Mouse (Mus musculus) liver, embryonic 13.5 days (tissue): ENCODE results near the gene E2f4. TPM values are rescaled to one million over a fixed set of nuclear protein-coding genes. Genes with fewer than 3 reads are reported as not detected.
A peak's percentile ranks its signal among the peaks of the same experiment; 100 is the strongest.

ENCODE experiments used
- ATAC-seq: fragments of 200-750 bp; cut with Nextera tagmentation; 2 replicates; pipeline ENCODE4 v1.8.0; 2017; ENCODE audit warnings: low read depth, mild to moderate bottlenecking, moderate number of reproducible peaks, moderate library complexity
- DNase-seq: peaks from one replicate; pipeline ENCODE4 v3.0.0; 2022
- H3K27ac ChIP-seq: fragments of 300-500 bp; sonication (generic); 2 replicates; pipeline ENCODE4 v1.5.1; 2015; ENCODE audit warnings: moderate library complexity, mild to moderate bottlenecking, inconsistent platforms
- H3K27me3 ChIP-seq: fragments of 300-500 bp; sonication (generic); 2 replicates; pipeline ENCODE4 v1.6.1; 2015; ENCODE audit warnings: mild to moderate bottlenecking, inconsistent platforms
- H3K36me3 ChIP-seq: fragments of 300-500 bp; sonication (generic); 2 replicates; pipeline ENCODE4 v1.6.1; 2015; ENCODE audit warnings: mild to moderate bottlenecking, inconsistent platforms
- H3K4me1 ChIP-seq: fragments of 300-500 bp; sonication (generic); replicated peaks from 2 replicates; pipeline ENCODE4 v1.6.1; 2015; ENCODE audit warnings: inconsistent platforms
- H3K4me2 ChIP-seq: fragments of 300-500 bp; sonication (generic); 2 replicates; pipeline ENCODE4 v1.6.1; 2015; ENCODE audit warnings: inconsistent platforms, mild to moderate bottlenecking, moderate library complexity
- H3K4me3 ChIP-seq: fragments of 300-500 bp; sonication (generic); replicated peaks from 2 replicates; pipeline ENCODE4 v1.5.1; 2015; ENCODE audit warnings: mild to moderate bottlenecking, inconsistent platforms
- H3K9ac ChIP-seq: fragments of 300-500 bp; sonication (generic); 2 replicates; pipeline ENCODE4 v1.6.1; 2015; ENCODE audit warnings: mild to moderate bottlenecking, inconsistent platforms
- H3K9me3 ChIP-seq: fragments of 300-500 bp; sonication (generic); replicated peaks from 2 replicates; pipeline ENCODE4 v1.6.1; 2016; ENCODE audit warnings: inconsistent platforms
- WGBS: fragments of 180-500 bp; shearing (Covaris S2); methylation state at CpG from one replicate; pipeline ENCODE4 v1.1.7; 2015; ENCODE audit not compliant: insufficient replicate concordance; 5-methylcytosine and 5-hydroxymethylcytosine counted together
- polyA plus RNA-seq: library from polyadenylated mRNA; unstranded; fragments of >200 nt; fragmentation: Nextera tagmentation; extraction: Ambion mirVana; gene quantifications from 2 replicates; pipeline ENCODE4 v1.2.1, GENCODE M21; 2015

E2f4 gene
- polyA plus RNA-seq, 1 experiment from 2014 or later = 187 TPM

- no peak overlapping the region for H3K27ac ChIP-seq
- DNase-seq (no peak), ATAC-seq (no peak)
- 90% methylated on average over 10 of the region's 10 CpGs for WGBS
- peaks cover 60% of the 10 kb centered on the region for H3K4me1 ChIP-seq
- no peak overlapping the region for H3K4me2 ChIP-seq
- peaks cover 97% of the 10 kb centered on the region for H3K36me3 ChIP-seq
- no peaks in the 10 kb centered on the region for H3K9me3 ChIP-seq
- H3K9ac ChIP-seq = no peak overlapping the region
- no peak overlapping the region for H3K4me3 ChIP-seq
- H3K27me3 ChIP-seq = no peaks in the 10 kb centered on the region
Measured at GRCm38 (mm10) chr8:105308428-105308827, 11.0 kb downstream of the E2f4 start.

- H3K27me3 ChIP-seq = no peaks in the 10 kb centered on the region
- no peak overlapping the region for H3K4me3 ChIP-seq
- H3K4me2 ChIP-seq = no peak overlapping the region
- peaks cover 97% of the 10 kb centered on the region for H3K36me3 ChIP-seq
- no peak overlapping the region for H3K9ac ChIP-seq
- ATAC-seq = no peak
- H3K9me3 ChIP-seq = no peaks in the 10 kb centered on the region
- WGBS = 85% methylated on average over 15 of the region's 15 CpGs
- no peak overlapping the region for H3K27ac ChIP-seq
- no peak for DNase-seq
- peaks cover 60% of the 10 kb centered on the region for H3K4me1 ChIP-seq
Measured at GRCm38 (mm10) chr8:105309142-105309847, 11.8 kb downstream of the E2f4 start.

DNA sequence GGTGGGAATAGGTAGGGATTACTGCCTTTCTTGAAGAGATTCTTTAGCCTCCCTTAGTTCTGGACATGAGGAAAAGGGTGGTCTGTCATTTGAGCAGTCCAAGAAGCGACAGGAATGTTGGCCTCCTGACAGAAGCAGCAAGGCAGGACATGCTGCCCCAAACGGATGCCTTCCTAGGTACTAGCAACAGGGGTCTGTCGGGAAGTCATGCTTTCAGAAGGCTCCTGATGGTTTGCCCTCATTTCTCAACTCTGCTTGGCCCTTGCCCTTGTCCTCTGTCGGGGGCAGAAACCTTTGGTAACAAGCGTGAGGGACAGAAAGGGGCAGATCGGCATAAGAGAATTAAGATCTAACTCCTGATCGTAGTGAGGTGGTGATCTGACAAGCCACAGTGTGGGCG, 12.7 kb downstream of the E2f4 start:
- Histone ChIP-seq H3K27me3 (no peaks in the 10 kb centered on the region), H3K4me1 (peaks cover 60% of the 10 kb centered on the region), H3K27ac (no peak overlapping the region), H3K4me2 (no peak overlapping the region), H3K4me3 (no peak overlapping the region), H3K9ac (no peak overlapping the region), H3K36me3 (peaks cover 98% of the 10 kb centered on the region), H3K9me3 (no peaks in the 10 kb centered on the region)
- WGBS = 87% methylated on average over 8 of the region's 8 CpGs
- ATAC-seq (no peak), DNase-seq (no peak)

DNA sequence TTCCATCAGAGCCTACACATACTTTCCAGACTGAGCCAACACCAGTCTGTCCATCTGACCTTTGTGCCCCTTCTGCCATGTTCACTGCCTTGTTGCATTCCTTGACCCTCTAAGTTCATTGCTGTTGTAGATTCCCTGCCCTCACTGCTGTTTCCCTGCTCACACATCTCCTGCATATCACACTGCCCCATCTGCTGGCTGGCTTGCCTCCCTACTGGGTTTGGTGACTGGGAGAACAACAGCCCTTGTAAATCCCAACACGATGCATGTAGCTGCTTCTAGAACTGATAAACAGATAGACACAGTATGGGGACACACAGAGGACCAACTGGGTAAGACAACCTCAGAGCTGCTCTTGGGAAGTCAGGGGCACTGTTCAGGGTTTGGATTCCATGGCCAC, 14.3 kb downstream of the E2f4 start:
- peaks cover 57% of the 10 kb centered on the region for H3K4me1 ChIP-seq
- peak overlapping the region; percentile 77 for H3K27ac ChIP-seq
- no peaks in the 10 kb centered on the region for H3K9me3 ChIP-seq
- 11% methylated on average over 1 of the region's 1 CpGs for WGBS
- peak overlapping the region; percentile 11; the same call in 1 of the 2 replicates for H3K4me2 ChIP-seq
- no peak overlapping the region for H3K4me3 ChIP-seq
- H3K36me3 ChIP-seq = peaks cover 100% of the 10 kb centered on the region
- peak overlapping the region; percentile 65; the same call in 1 of the 2 replicates for H3K9ac ChIP-seq
- no peaks in the 10 kb centered on the region for H3K27me3 ChIP-seq
- peak; percentile 67 for ATAC-seq
- peak; percentile 65 for DNase-seq

DNA sequence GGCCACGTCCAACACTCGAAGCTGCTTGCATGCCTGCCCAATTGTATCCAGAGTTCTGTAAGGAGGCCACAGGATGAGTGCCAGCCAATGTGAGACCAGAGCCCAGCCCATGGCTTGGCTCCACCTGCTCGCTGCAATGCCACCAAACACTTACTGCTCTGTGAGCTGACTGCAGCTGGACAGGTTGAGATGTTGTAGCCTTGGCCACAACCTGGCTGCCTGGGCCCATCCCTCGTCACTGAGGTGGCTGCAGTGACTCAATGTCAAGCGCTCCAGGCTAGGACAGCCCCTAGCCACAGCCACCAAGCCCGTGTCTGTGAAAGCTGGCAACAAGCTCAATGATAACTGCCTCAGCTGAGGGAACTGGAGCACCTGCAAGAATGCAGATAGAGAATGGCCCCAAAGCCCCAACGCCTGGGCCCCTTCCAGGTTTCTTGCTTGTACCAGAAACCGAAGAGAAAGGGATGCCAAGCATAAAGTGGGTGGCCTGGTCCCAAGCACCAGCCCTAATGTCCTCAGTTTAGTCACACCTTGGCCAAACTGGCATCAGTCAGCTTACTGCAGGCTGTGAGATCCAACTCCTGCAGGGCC, 15.5 kb downstream of the E2f4 start:
- H3K4me2 ChIP-seq = peak overlapping the region; percentile 54
- peak overlapping the region; percentile 77 for H3K27ac ChIP-seq
- H3K4me1 ChIP-seq = peaks cover 66% of the 10 kb centered on the region
- peak overlapping the region; percentile 18; the same call in 1 of the 2 replicates for H3K4me3 ChIP-seq
- 41% methylated on average over 8 of the region's 8 CpGs for WGBS
- H3K36me3 ChIP-seq = peaks cover 99% of the 10 kb centered on the region
- no peaks in the 10 kb centered on the region for H3K27me3 ChIP-seq
- H3K9me3 ChIP-seq = no peaks in the 10 kb centered on the region
- ATAC-seq (peak; percentile 71), DNase-seq (peak; percentile 50)
- peak overlapping the region; percentile 65 for H3K9ac ChIP-seq

- Histone ChIP-seq H3K4me1 (peaks cover 74% of the 10 kb centered on the region), H3K4me2 (peak overlapping the region; percentile 54), H3K9ac (peak overlapping the region; percentile 65), H3K9me3 (no peaks in the 10 kb centered on the region), H3K36me3 (peaks cover 99% of the 10 kb centered on the region), H3K27ac (peak overlapping the region; percentile 77), H3K27me3 (no peaks in the 10 kb centered on the region), H3K4me3 (peak overlapping the region; percentile 18; the same call in 1 of the 2 replicates)
- ATAC-seq (peak; percentile 37), DNase-seq (no peak)
- 70% methylated on average over 9 of the region's 9 CpGs for WGBS
Measured at GRCm38 (mm10) chr8:105313622-105314402, 16.3 kb downstream of the E2f4 start.

GRCm38 (mm10) chr8:105315073-105315769, 17.8 kb downstream of the E2f4 start:
- peaks cover 99% of the 10 kb centered on the region for H3K36me3 ChIP-seq
- no peaks in the 10 kb centered on the region for H3K9me3 ChIP-seq
- DNase-seq (no peak), ATAC-seq (no peak)
- peak overlapping the region; percentile 77; the same call in 1 of the 2 replicates for H3K27ac ChIP-seq
- H3K4me1 ChIP-seq = peaks cover 84% of the 10 kb centered on the region
- H3K4me2 ChIP-seq = no peak overlapping the region
- no peak overlapping the region for H3K9ac ChIP-seq
- 91% methylated on average over 18 of the region's 18 CpGs for WGBS
- H3K4me3 ChIP-seq = no peak overlapping the region
- no peaks in the 10 kb centered on the region for H3K27me3 ChIP-seq

GRCm38 (mm10) chr8:105317941-105318340, 20.5 kb downstream of the E2f4 start:
- peaks cover 74% of the 10 kb centered on the region for H3K36me3 ChIP-seq
- no peak overlapping the region for H3K4me3 ChIP-seq
- H3K9me3 ChIP-seq = no peaks in the 10 kb centered on the region
- H3K9ac ChIP-seq = peak overlapping the region; percentile 27
- 83% methylated on average over 4 of the region's 4 CpGs for WGBS
- no peaks in the 10 kb centered on the region for H3K27me3 ChIP-seq
- no peak overlapping the region for H3K27ac ChIP-seq
- DNase-seq (no peak), ATAC-seq (no peak)
- H3K4me1 ChIP-seq = peaks cover 86% of the 10 kb centered on the region
- no peak overlapping the region for H3K4me2 ChIP-seq

DNA sequence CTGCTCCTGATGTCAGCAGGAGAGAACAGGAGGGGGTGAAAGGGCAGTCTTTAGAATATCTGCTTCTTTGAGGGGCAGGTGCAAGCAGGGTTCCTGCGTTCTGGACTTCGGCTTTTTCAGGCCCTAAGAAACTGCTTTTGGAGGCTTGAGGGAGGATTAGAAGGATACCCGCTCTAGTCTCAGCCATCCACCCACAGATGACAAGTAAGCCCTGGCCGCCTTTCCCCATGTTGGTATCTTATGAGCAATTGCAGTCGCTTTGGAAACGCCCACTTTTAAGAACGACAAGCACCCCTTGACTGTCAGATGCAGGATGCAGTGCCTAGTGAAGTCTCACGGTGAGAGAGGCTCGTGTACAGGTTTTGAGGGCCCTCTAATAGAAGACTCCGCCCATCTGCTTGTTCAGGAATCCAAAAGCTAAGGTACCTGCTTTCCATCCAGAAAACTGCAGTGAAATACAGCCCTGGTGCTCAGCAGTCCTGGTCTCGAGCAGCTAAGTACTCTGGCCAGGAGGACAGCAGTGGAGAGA, 21.3 kb downstream of the E2f4 start:
- Histone ChIP-seq H3K4me1 (peaks cover 86% of the 10 kb centered on the region), H3K4me2 (no peak overlapping the region), H3K9ac (peak overlapping the region; percentile 52; the same call in 1 of the 2 replicates), H3K4me3 (no peak overlapping the region), H3K27me3 (no peaks in the 10 kb centered on the region), H3K27ac (peak overlapping the region; percentile 65; the same call in 1 of the 2 replicates), H3K36me3 (peaks cover 67% of the 10 kb centered on the region), H3K9me3 (no peaks in the 10 kb centered on the region)
- ATAC-seq = no peak
- no peak for DNase-seq
- WGBS = 76% methylated on average over 11 of the region's 11 CpGs

DNA sequence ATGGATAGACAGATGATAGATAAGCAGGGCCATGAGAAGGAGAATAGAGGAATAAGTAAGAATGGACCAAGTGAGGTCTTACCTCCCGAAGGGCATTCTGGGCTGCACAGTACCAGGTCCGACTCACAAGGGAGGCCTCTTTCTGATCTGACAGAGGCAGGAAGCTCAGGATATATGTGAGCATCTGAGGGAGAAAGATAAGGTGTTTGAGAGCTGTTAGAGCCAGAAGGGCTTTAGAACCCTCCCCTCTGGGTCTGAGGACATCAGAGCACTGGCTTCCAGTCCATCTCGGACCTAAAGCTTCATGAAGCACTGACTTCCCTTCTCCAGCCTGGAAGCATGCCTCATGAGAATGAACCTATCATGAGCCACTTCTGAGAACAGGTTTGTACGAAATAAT, 25.7 kb downstream of the E2f4 start:
- Histone ChIP-seq H3K27me3 (no peaks in the 10 kb centered on the region), H3K4me3 (peak overlapping the region; percentile 82), H3K36me3 (peaks cover 27% of the 10 kb centered on the region), H3K27ac (peak overlapping the region; percentile 97), H3K9ac (peak overlapping the region; percentile 72), H3K4me2 (peak overlapping the region; percentile 78), H3K4me1 (peaks cover 82% of the 10 kb centered on the region), H3K9me3 (no peaks in the 10 kb centered on the region)
- WGBS = 18% methylated on average over 4 of the region's 4 CpGs
- ATAC-seq (peak; percentile 86), DNase-seq (peak; percentile 73)
